Mouse (Mus musculus): ENCODE results near the gene Gm49711. TPM values are rescaled to one million over a fixed set of nuclear protein-coding genes. Genes with fewer than 3 reads are reported as not detected.

The Gm49711 gene
- total RNA-seq, 1 experiment, result not detected

GRCm38 (mm10) chr16:92021656-92022400 is 36.3 kb upstream of the Gm49711 start:
- in situ Hi-C loops (cut with MboI; ENCODE audit: low sequenced_read_pairs in 2 of 2, unreplicated experiment in 2 of 2), result no loop called here

GRCm38 (mm10) chr16:92022494-92023283 is 35.4 kb upstream of the Gm49711 start:
- TF ChIP-seq ZNF384 (IDR thresholded peaks at IDR 0.05; ENCODE audit: low read depth, low read length), result no peak
- TF ChIP-seq ZC3H11A (IDR thresholded peaks at IDR 0.05; ENCODE audit: borderline replicate concordance, low read depth, low read length), result no peak
- TF ChIP-seq HCFC1 (IDR thresholded peaks at IDR 0.05; ENCODE audit: borderline replicate concordance, insufficient read depth, low read length), result no peak
- TF ChIP-seq MAFK (IDR thresholded peaks at IDR 0.05; ENCODE audit: insufficient read depth, low read depth, low read length), result no peak
- H3K27ac ChIP-seq (ENCODE audit: insufficient read depth, low read depth, low read length, poor library complexity, severe bottlenecking), result no peak overlapping the region
- 0 out of 2 replicates have a peak, but pooled peaks cover 1% of the 10 kb centered on the region for H3K36me3 ChIP-seq (ENCODE audit: control insufficient read depth, insufficient read depth, low read length, poor library complexity, severe bottlenecking)
- DNase-seq (ENCODE audit: low read depth, low spot score), result no peak
- H3K9me3 ChIP-seq (ENCODE audit: control insufficient read depth, insufficient read depth, low read depth, low read length), result no peaks in the 10 kb centered on the region
- no peak overlapping the region for H3K9ac ChIP-seq (ENCODE audit: insufficient read depth, low read depth, low read length, poor library complexity, severe bottlenecking)
- peaks cover 5 to 6% of the 10 kb centered on the region in 2 experiments for H3K4me1 ChIP-seq (ENCODE audit: control insufficient read depth in 2 of 2, insufficient read depth in 2 of 2, low read length in 2 of 2, poor library complexity in 1 of 2)
- in situ Hi-C loops (cut with MboI; ENCODE audit: low sequenced_read_pairs in 2 of 2, unreplicated experiment in 2 of 2), result no loop called here
- peak overlapping the region in 1 of 2 experiments; percentile 18; a peak in 2 of 4 replicates for H3K4me3 ChIP-seq (ENCODE audit: insufficient read depth in 1 of 2, low read depth in 1 of 2, low read length in 2 of 2, poor library complexity in 1 of 2, severe bottlenecking in 1 of 2)

More at GRCm38 (mm10) chr16:92021656-92022400, 36.3 kb upstream of the Gm49711 start:
- H3K9ac ChIP-seq (ENCODE audit: insufficient read depth, low read depth, low read length, poor library complexity, severe bottlenecking), result no peak overlapping the region
- TF ChIP-seq MAFK (IDR thresholded peaks at IDR 0.05; ENCODE audit: insufficient read depth, low read depth, low read length) (no peak), HCFC1 (IDR thresholded peaks at IDR 0.05; ENCODE audit: borderline replicate concordance, insufficient read depth, low read length) (no peak), ZC3H11A (IDR thresholded peaks at IDR 0.05; ENCODE audit: borderline replicate concordance, low read depth, low read length) (no peak), CHD2 (IDR thresholded peaks at IDR 0.05; ENCODE audit: low read depth, low read length) (no peak), ZNF384 (IDR thresholded peaks at IDR 0.05; ENCODE audit: low read depth, low read length) (no peak)
- H3K4me3 ChIP-seq (ENCODE audit: insufficient read depth in 1 of 2, low read depth in 1 of 2, low read length in 2 of 2, poor library complexity in 1 of 2, severe bottlenecking in 1 of 2), result peak overlapping the region in 1 of 2 experiments; percentile 10; a peak in 2 of 4 replicates
- H3K4me1 ChIP-seq (ENCODE audit: control insufficient read depth in 2 of 2, insufficient read depth in 2 of 2, low read length in 2 of 2, poor library complexity in 1 of 2), result peaks cover 5 to 6% of the 10 kb centered on the region in 2 experiments
- DNase-seq (ENCODE audit: low read depth, low spot score), result peak; percentile 31
- H3K9me3 ChIP-seq (ENCODE audit: control insufficient read depth, insufficient read depth, low read depth, low read length), result no peaks in the 10 kb centered on the region
- 0 out of 2 replicates have a peak, but pooled peaks cover 1% of the 10 kb centered on the region for H3K36me3 ChIP-seq (ENCODE audit: control insufficient read depth, insufficient read depth, low read length, poor library complexity, severe bottlenecking)
- H3K27ac ChIP-seq (ENCODE audit: insufficient read depth, low read depth, low read length, poor library complexity, severe bottlenecking), result no peak overlapping the region

- H3K4me1 ChIP-seq (ENCODE audit: control insufficient read depth in 2 of 2, insufficient read depth in 2 of 2, low read length in 2 of 2, poor library complexity in 1 of 2), result no peaks in the 10 kb centered on the region
- DNase-seq (ENCODE audit: low read depth, low spot score), result no peak
- H3K36me3 ChIP-seq (ENCODE audit: control insufficient read depth, insufficient read depth, low read length, poor library complexity, severe bottlenecking), result no peaks in the 10 kb centered on the region
- in situ Hi-C loops (cut with MboI; ENCODE audit: low sequenced_read_pairs in 2 of 2, unreplicated experiment in 2 of 2), result no loop called here
- H3K9me3 ChIP-seq (ENCODE audit: control insufficient read depth, insufficient read depth, low read depth, low read length), result no peaks in the 10 kb centered on the region
- H3K27ac ChIP-seq (ENCODE audit: insufficient read depth, low read depth, low read length, poor library complexity, severe bottlenecking), result no peak overlapping the region
- no peak overlapping the region for H3K4me3 ChIP-seq (ENCODE audit: insufficient read depth in 1 of 2, low read depth in 1 of 2, low read length in 2 of 2, poor library complexity in 1 of 2, severe bottlenecking in 1 of 2)
- no peak for TF ChIP-seq CHD2 (IDR thresholded peaks at IDR 0.05; ENCODE audit: low read depth, low read length)
- TF ChIP-seq ZC3H11A (IDR thresholded peaks at IDR 0.05; ENCODE audit: borderline replicate concordance, low read depth, low read length), result no peak
- TF ChIP-seq MAFK (IDR thresholded peaks at IDR 0.05; ENCODE audit: insufficient read depth, low read depth, low read length), result no peak
- TF ChIP-seq ZNF384 (IDR thresholded peaks at IDR 0.05; ENCODE audit: low read depth, low read length), result no peak
- no peak for TF ChIP-seq HCFC1 (IDR thresholded peaks at IDR 0.05; ENCODE audit: borderline replicate concordance, insufficient read depth, low read length)
- H3K9ac ChIP-seq (ENCODE audit: insufficient read depth, low read depth, low read length, poor library complexity, severe bottlenecking), result no peak overlapping the region
These were observed 24.8 kb upstream of the Gm49711 start for GRCm38 (mm10) chr16:92033286-92033685.

GRCm38 (mm10) chr16:92034676-92035075 is 23.4 kb upstream of the Gm49711 start:
- Histone ChIP-seq H3K9ac (ENCODE audit: insufficient read depth, low read depth, low read length, poor library complexity, severe bottlenecking) (no peak overlapping the region), H3K4me3 (ENCODE audit: insufficient read depth in 1 of 2, low read depth in 1 of 2, low read length in 2 of 2, poor library complexity in 1 of 2, severe bottlenecking in 1 of 2) (no peak overlapping the region), H3K36me3 (ENCODE audit: control insufficient read depth, insufficient read depth, low read length, poor library complexity, severe bottlenecking) (no peaks in the 10 kb centered on the region), H3K27ac (ENCODE audit: insufficient read depth, low read depth, low read length, poor library complexity, severe bottlenecking) (no peak overlapping the region), H3K4me1 (ENCODE audit: control insufficient read depth in 2 of 2, insufficient read depth in 2 of 2, low read length in 2 of 2, poor library complexity in 1 of 2) (peaks cover 0 to 5% of the 10 kb centered on the region in 2 experiments; a peak in 2 of 4 replicates), H3K9me3 (ENCODE audit: control insufficient read depth, insufficient read depth, low read depth, low read length) (no peaks in the 10 kb centered on the region)
- TF ChIP-seq MAFK (IDR thresholded peaks at IDR 0.05; ENCODE audit: insufficient read depth, low read depth, low read length), result no peak
- TF ChIP-seq ZC3H11A (IDR thresholded peaks at IDR 0.05; ENCODE audit: borderline replicate concordance, low read depth, low read length), result no peak
- TF ChIP-seq HCFC1 (IDR thresholded peaks at IDR 0.05; ENCODE audit: borderline replicate concordance, insufficient read depth, low read length), result no peak
- no peak for TF ChIP-seq ZNF384 (IDR thresholded peaks at IDR 0.05; ENCODE audit: low read depth, low read length)
- DNase-seq (ENCODE audit: low read depth, low spot score), result no peak
- in situ Hi-C loops (cut with MboI; ENCODE audit: low sequenced_read_pairs in 2 of 2, unreplicated experiment in 2 of 2), result no loop called here
